Mouse (Mus musculus): ENCODE results near the gene Gimap8. TPM values are rescaled to one million over a fixed set of nuclear protein-coding genes. Genes with fewer than 3 reads are reported as not detected.

The Gimap8 gene
- polyA plus RNA-seq, 1 experiment from 2014 or later: 0.85 TPM

DNA sequence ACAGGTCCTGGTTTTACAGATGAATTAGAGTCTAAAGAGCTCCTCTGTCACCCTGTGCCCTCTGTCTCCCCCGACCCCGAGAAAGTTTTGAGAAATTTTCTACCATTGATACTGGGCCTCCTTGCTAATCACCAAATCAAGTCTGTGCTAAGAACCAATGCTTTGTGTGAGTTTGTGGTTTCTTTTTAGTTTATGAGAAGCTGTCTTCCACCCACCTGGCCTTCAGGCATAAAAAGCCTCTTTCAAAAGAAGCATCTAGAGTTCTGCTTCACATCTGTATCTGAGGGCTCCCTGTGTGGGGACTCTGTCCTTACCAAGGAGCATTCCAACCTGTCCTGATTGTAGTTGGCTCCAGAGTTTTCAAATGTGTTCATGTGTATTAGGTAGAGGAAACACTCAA is 38.2 kb downstream of the Gimap8 start:
- no peak for ATAC-seq (ENCODE audit: insufficient number of reproducible peaks, insufficient read depth, low FRiP score, low read depth)
- Histone ChIP-seq H3K4me2 (ENCODE audit: low read length) (peak overlapping the region; percentile 15), H3K9ac (ENCODE audit: low read length) (peak overlapping the region; percentile 41; the same call in 1 of the 2 replicates), H3K9me3 (ENCODE audit: control insufficient read depth, low read length) (no peaks in the 10 kb centered on the region), H3K4me1 (ENCODE audit: control insufficient read depth in 2 of 2, insufficient read depth in 2 of 2, low read length in 2 of 2) (peaks cover 0 to 2% of the 10 kb centered on the region in 2 experiments; a peak in 1 of 4 replicates), H3K36me3 (ENCODE audit: control insufficient read depth, insufficient read depth, low read length) (no peaks in the 10 kb centered on the region), H3K27me3 (ENCODE audit: control insufficient read depth, insufficient read depth, low read length) (no peaks in the 10 kb centered on the region), H3K27ac (replicated peaks in 1 of 2; ENCODE audit: control insufficient read depth in 1 of 2, insufficient read depth in 1 of 2, low read depth in 2 of 2, low read length in 2 of 2) (peak overlapping the region; percentile 40 to 73), H3K4me3 (ENCODE audit: control insufficient read depth in 1 of 2, insufficient read depth in 1 of 2, low read depth in 1 of 2, low read length in 2 of 2) (peak overlapping the region in 1 of 2 experiments; percentile 13; a peak in 2 of 4 replicates)
- WGBS: 69% methylated on average over 2 of the region's 2 CpGs

DNA sequence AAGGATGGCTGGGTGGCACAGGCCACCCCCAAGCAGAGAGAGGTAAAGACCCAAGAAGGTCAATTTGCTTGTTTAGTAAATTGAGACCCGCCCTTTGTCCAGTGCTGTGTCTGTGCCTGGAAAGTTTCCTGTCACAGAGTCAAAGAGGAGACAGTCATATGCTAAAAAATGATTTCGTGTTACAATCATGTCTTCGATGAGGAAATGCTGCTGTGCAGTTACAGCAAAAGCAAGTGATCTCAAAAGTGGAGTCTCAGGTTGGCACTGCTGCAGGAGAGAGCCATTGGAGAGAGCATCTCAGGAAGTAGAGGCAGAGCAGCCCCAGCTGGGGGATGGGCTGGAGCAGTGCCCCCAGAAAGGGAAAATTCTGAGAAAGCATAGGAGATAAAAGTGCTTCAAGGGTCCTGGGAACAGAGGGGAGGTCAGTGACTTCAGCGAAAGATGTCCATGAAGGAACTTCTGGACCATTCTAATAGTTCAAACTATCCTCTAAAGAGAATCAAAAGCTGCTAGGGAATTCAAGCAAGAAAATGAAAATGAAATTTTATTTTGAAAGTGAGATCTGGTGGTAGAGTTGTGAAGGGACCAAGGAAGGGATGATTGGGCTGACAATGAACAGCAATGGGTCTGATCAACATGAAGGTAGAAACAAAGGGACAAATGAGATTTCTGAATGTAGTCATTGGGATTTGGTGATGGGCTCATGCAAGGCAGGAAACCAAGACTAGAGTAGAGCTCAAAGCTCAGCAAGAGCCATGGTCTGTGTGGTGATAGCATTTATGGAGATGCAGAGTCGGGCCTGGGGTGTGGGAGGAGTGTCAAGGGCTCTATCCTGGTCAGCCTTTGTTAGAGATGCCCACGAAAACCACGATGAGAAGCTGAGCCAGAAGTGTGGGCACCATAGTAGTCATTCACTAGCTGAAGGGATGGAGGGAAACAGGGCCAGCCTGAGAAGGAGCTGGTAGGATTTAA is 38.9 kb downstream of the Gimap8 start:
- no peak overlapping the region for H3K4me3 ChIP-seq (ENCODE audit: control insufficient read depth in 1 of 2, insufficient read depth in 1 of 2, low read depth in 1 of 2, low read length in 2 of 2)
- no peaks in the 10 kb centered on the region for H3K27me3 ChIP-seq (ENCODE audit: control insufficient read depth, insufficient read depth, low read length)
- H3K36me3 ChIP-seq (ENCODE audit: control insufficient read depth, insufficient read depth, low read length): no peaks in the 10 kb centered on the region
- no peaks in the 10 kb centered on the region for H3K9me3 ChIP-seq (ENCODE audit: control insufficient read depth, low read length)
- peak overlapping the region; percentile 15 for H3K4me2 ChIP-seq (ENCODE audit: low read length)
- H3K4me1 ChIP-seq (ENCODE audit: control insufficient read depth in 2 of 2, insufficient read depth in 2 of 2, low read length in 2 of 2): peaks cover 0 to 2% of the 10 kb centered on the region in 2 experiments; a peak in 1 of 4 replicates
- H3K27ac ChIP-seq (replicated peaks in 1 of 2; ENCODE audit: control insufficient read depth in 1 of 2, insufficient read depth in 1 of 2, low read depth in 2 of 2, low read length in 2 of 2): peak overlapping the region; percentile 40 to 73
- ATAC-seq (ENCODE audit: insufficient number of reproducible peaks, insufficient read depth, low FRiP score, low read depth): no peak
- H3K9ac ChIP-seq (ENCODE audit: low read length): no peak overlapping the region
- 76% methylated on average over 7 of the region's 7 CpGs for WGBS

DNA sequence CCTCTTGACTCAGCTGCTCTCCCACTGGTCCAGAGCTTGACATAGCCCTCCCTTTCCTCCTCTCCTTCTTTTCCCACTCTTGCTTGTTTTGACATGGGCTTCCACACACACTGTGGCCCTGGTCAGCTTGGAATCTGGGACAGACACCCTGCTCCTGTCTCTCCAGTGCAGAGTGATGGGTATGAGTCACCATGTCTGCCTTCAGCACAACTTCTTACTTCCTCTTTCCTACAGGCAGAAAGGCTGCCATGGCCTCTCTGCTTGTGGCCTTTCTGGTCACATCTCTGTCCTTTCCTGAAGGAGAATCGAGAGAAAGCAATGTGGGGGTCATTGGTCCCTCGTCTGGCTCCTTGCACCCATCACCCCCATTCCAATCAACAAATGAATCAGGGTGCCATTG is 40.0 kb downstream of the Gimap8 start:
- no peak overlapping the region for H3K27ac ChIP-seq (replicated peaks in 1 of 2; ENCODE audit: control insufficient read depth in 1 of 2, insufficient read depth in 1 of 2, low read depth in 2 of 2, low read length in 2 of 2)
- H3K9ac ChIP-seq (ENCODE audit: low read length): no peak overlapping the region
- H3K27me3 ChIP-seq (ENCODE audit: control insufficient read depth, insufficient read depth, low read length): no peaks in the 10 kb centered on the region
- ATAC-seq (ENCODE audit: insufficient number of reproducible peaks, insufficient read depth, low FRiP score, low read depth): no peak
- no peaks in the 10 kb centered on the region for H3K9me3 ChIP-seq (ENCODE audit: control insufficient read depth, low read length)
- WGBS: 75% methylated on average over 2 of the region's 2 CpGs
- H3K4me1 ChIP-seq (ENCODE audit: control insufficient read depth in 2 of 2, insufficient read depth in 2 of 2, low read length in 2 of 2): peaks cover 0 to 2% of the 10 kb centered on the region in 2 experiments; a peak in 1 of 4 replicates
- H3K4me2 ChIP-seq (ENCODE audit: low read length): peak overlapping the region; percentile 15; the same call in 1 of the 2 replicates
- no peak overlapping the region for H3K4me3 ChIP-seq (ENCODE audit: control insufficient read depth in 1 of 2, insufficient read depth in 1 of 2, low read depth in 1 of 2, low read length in 2 of 2)
- no peaks in the 10 kb centered on the region for H3K36me3 ChIP-seq (ENCODE audit: control insufficient read depth, insufficient read depth, low read length)

DNA sequence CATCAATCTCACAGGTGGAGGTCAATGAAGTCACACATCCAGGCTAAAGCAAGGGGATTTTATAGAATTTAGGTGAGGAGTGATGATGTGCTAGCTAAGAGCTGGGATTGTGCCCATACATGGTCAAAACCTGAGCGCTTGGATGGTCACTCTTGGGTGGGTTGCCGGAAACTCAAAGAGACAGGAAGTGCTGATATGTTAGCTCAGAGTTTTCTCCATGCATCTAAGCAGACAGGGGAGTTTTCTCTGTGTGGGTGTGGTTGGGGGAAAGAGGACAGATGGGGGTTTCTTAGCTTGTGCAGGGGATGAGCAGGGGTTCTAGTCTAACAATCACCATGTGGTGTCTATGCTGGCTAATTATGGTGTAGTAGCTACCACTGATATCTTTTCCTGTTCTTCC is 42.3 kb downstream of the Gimap8 start:
- ATAC-seq (ENCODE audit: insufficient number of reproducible peaks, insufficient read depth, low FRiP score, low read depth): no peak
- Histone ChIP-seq H3K4me2 (ENCODE audit: low read length) (no peak overlapping the region), H3K27me3 (ENCODE audit: control insufficient read depth, insufficient read depth, low read length) (no peaks in the 10 kb centered on the region), H3K9ac (ENCODE audit: low read length) (no peak overlapping the region), H3K36me3 (ENCODE audit: control insufficient read depth, insufficient read depth, low read length) (no peaks in the 10 kb centered on the region), H3K9me3 (ENCODE audit: control insufficient read depth, low read length) (no peaks in the 10 kb centered on the region), H3K4me3 (ENCODE audit: control insufficient read depth in 1 of 2, insufficient read depth in 1 of 2, low read depth in 1 of 2, low read length in 2 of 2) (no peak overlapping the region), H3K4me1 (ENCODE audit: control insufficient read depth in 2 of 2, insufficient read depth in 2 of 2, low read length in 2 of 2) (peaks cover 0 to 2% of the 10 kb centered on the region in 2 experiments; a peak in 1 of 4 replicates), H3K27ac (replicated peaks in 1 of 2; ENCODE audit: control insufficient read depth in 1 of 2, insufficient read depth in 1 of 2, low read depth in 2 of 2, low read length in 2 of 2) (no peak overlapping the region)
- 44% methylated on average over 2 of the region's 2 CpGs for WGBS

DNA sequence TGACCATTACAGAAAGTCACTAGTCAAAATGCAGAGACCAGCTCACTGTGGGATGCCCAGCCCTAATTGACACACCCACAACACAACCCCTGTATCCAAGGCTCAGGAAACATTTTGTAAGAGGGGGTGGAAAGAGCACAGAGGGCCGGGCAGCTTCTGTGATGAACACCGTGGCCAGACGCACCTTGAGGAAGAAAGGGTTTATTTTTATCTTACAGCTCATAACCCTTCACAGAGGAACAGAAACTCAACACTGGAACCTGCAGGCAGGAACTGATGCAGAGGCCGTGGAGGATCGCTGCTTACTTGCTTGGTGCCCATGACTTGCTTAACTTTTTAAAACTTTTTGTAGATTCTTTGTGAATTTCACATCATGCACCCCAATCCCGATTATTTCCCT is 45.9 kb downstream of the Gimap8 start:
- ATAC-seq (ENCODE audit: insufficient number of reproducible peaks, insufficient read depth, low FRiP score, low read depth): no peak
- Histone ChIP-seq H3K9me3 (ENCODE audit: control insufficient read depth, low read length) (no peaks in the 10 kb centered on the region), H3K4me3 (ENCODE audit: control insufficient read depth in 1 of 2, insufficient read depth in 1 of 2, low read depth in 1 of 2, low read length in 2 of 2) (no peak overlapping the region), H3K27me3 (ENCODE audit: control insufficient read depth, insufficient read depth, low read length) (no peaks in the 10 kb centered on the region), H3K9ac (ENCODE audit: low read length) (no peak overlapping the region), H3K4me2 (ENCODE audit: low read length) (no peak overlapping the region), H3K4me1 (ENCODE audit: control insufficient read depth in 2 of 2, insufficient read depth in 2 of 2, low read length in 2 of 2) (no peaks in the 10 kb centered on the region), H3K36me3 (ENCODE audit: control insufficient read depth, insufficient read depth, low read length) (no peaks in the 10 kb centered on the region), H3K27ac (replicated peaks in 1 of 2; ENCODE audit: control insufficient read depth in 1 of 2, insufficient read depth in 1 of 2, low read depth in 2 of 2, low read length in 2 of 2) (no peak overlapping the region)
- WGBS: 66% methylated on average over 6 of the region's 6 CpGs

DNA sequence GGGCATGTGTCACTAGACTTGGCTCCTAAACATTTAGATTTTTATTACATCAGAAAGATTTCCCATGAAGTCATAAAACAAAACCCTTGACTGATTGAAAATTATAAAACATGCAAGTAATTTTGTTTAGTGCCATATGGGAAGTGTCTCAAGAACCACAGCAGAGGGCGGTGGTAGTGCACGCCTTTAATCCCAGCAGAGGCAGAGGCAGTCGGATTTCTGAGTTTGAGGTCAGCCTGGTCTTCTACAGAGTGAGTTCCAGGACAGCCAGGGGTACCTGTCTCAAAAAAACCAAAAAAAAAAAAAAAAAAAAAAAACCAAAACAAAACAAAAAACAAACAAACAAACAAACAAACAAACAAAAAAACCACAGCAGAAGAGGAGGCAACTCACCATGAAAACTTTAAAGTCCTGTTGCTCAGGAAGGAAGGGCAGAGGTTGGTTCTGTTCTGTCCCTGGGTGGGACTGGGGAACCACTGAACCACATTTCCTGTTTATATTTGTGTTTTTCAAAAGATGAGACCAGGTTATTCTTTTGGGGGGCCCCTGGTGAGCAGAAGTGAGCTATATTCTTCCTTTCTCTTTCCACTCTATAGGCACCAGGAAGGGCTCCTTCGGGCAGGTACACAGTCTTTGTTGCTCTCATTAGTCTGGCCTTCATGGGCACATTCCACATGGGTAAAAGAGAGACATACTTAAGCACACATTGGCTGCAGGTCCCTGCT is 50.0 kb downstream of the Gimap8 start:
- Histone ChIP-seq H3K4me1 (ENCODE audit: control insufficient read depth in 2 of 2, insufficient read depth in 2 of 2, low read length in 2 of 2) (no peaks in the 10 kb centered on the region), H3K4me3 (ENCODE audit: control insufficient read depth in 1 of 2, insufficient read depth in 1 of 2, low read depth in 1 of 2, low read length in 2 of 2) (no peak overlapping the region), H3K4me2 (ENCODE audit: low read length) (no peak overlapping the region), H3K27me3 (ENCODE audit: control insufficient read depth, insufficient read depth, low read length) (no peaks in the 10 kb centered on the region), H3K27ac (replicated peaks in 1 of 2; ENCODE audit: control insufficient read depth in 1 of 2, insufficient read depth in 1 of 2, low read depth in 2 of 2, low read length in 2 of 2) (peak overlapping the region; percentile 21 to 53; a peak in 1 of 4 replicates), H3K9me3 (ENCODE audit: control insufficient read depth, low read length) (no peaks in the 10 kb centered on the region), H3K9ac (ENCODE audit: low read length) (no peak overlapping the region), H3K36me3 (ENCODE audit: control insufficient read depth, insufficient read depth, low read length) (0 out of 2 replicates have a peak, but pooled peaks cover 2% of the 10 kb centered on the region)
- ATAC-seq (ENCODE audit: insufficient number of reproducible peaks, insufficient read depth, low FRiP score, low read depth): no peak
- 69% methylated on average over 4 of the region's 4 CpGs for WGBS

DNA sequence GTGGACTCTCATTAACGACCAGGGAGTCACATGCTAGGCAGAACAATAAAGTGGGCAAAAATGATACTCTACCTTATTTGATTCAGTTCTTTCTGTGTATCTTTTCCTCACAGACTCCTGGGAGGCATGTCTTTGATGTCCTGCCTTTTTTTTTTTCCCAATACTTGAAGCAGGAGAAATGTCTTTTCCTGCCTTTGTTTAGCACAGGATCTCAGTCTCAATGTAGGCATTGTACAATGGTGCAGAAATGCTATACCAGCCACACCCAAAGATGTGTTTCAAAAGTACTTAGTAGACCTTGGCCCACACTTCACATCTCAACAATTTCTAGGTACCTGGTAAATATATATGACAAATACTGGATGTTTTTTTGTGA is 50.5 kb downstream of the Gimap8 start:
- Histone ChIP-seq H3K27ac (replicated peaks in 1 of 2; ENCODE audit: control insufficient read depth in 1 of 2, insufficient read depth in 1 of 2, low read depth in 2 of 2, low read length in 2 of 2) (peak overlapping the region; percentile 21 to 53; a peak in 1 of 4 replicates), H3K36me3 (ENCODE audit: control insufficient read depth, insufficient read depth, low read length) (0 out of 2 replicates have a peak, but pooled peaks cover 6% of the 10 kb centered on the region), H3K4me2 (ENCODE audit: low read length) (no peak overlapping the region), H3K9ac (ENCODE audit: low read length) (no peak overlapping the region), H3K4me3 (ENCODE audit: control insufficient read depth in 1 of 2, insufficient read depth in 1 of 2, low read depth in 1 of 2, low read length in 2 of 2) (no peak overlapping the region), H3K4me1 (ENCODE audit: control insufficient read depth in 2 of 2, insufficient read depth in 2 of 2, low read length in 2 of 2) (no peaks in the 10 kb centered on the region), H3K9me3 (ENCODE audit: control insufficient read depth, low read length) (no peaks in the 10 kb centered on the region), H3K27me3 (ENCODE audit: control insufficient read depth, insufficient read depth, low read length) (no peaks in the 10 kb centered on the region)
- 25% methylated on average over 1 of the region's 1 CpGs for WGBS
- ATAC-seq (ENCODE audit: insufficient number of reproducible peaks, insufficient read depth, low FRiP score, low read depth): no peak

All from heart, embryonic 14.5 days (tissue).